Mouse (Mus musculus): ENCODE measurements around the gene Pde1a. TPM values are rescaled to one million over a fixed set of nuclear protein-coding genes. Genes with fewer than 3 reads are reported as not detected.

Pde1a gene
- polyA plus RNA-seq, 1 experiment = not detected

GRCm38 (mm10) chr2:79922356-79922755, 206.9 kb downstream of the Pde1a start:
- TF ChIP-seq GATA1 (IDR thresholded peaks at IDR 0.05; ENCODE audit: low read length) = no peak

GRCm38 (mm10) chr2:79921375-79921774, 207.9 kb downstream of the Pde1a start:
- no peak for TF ChIP-seq GATA1 (IDR thresholded peaks at IDR 0.05; ENCODE audit: low read length)

- no peak for TF ChIP-seq GATA1 (IDR thresholded peaks at IDR 0.05; ENCODE audit: low read length)
These were observed 208.8 kb downstream of the Pde1a start for GRCm38 (mm10) chr2:79920438-79920837.

GRCm38 (mm10) chr2:79901841-79902510, 227.3 kb downstream of the Pde1a start:
- no peak for TF ChIP-seq GATA1 (IDR thresholded peaks at IDR 0.05; ENCODE audit: low read length)

GRCm38 (mm10) chr2:79898522-79898921, 230.7 kb downstream of the Pde1a start:
- TF ChIP-seq GATA1 (IDR thresholded peaks at IDR 0.05; ENCODE audit: low read length) = no peak

- no peak for TF ChIP-seq GATA1 (IDR thresholded peaks at IDR 0.05; ENCODE audit: low read length)
These were observed 236.4 kb downstream of the Pde1a start for GRCm38 (mm10) chr2:79892829-79893228.

- TF ChIP-seq GATA1 (IDR thresholded peaks at IDR 0.05; ENCODE audit: low read length) = no peak
These were observed 237.3 kb downstream of the Pde1a start for GRCm38 (mm10) chr2:79891760-79892570.

GRCm38 (mm10) chr2:79890726-79891125, 238.5 kb downstream of the Pde1a start:
- TF ChIP-seq GATA1 (IDR thresholded peaks at IDR 0.05; ENCODE audit: low read length) = no peak

GRCm38 (mm10) chr2:79883631-79884350, 245.5 kb downstream of the Pde1a start:
- no peak for TF ChIP-seq GATA1 (IDR thresholded peaks at IDR 0.05; ENCODE audit: low read length)

- TF ChIP-seq GATA1 (IDR thresholded peaks at IDR 0.05; ENCODE audit: low read length) = no peak
These were observed 246.0 kb downstream of the Pde1a start for GRCm38 (mm10) chr2:79883210-79883609.

- no peak for TF ChIP-seq GATA1 (IDR thresholded peaks at IDR 0.05; ENCODE audit: low read length)
These were observed 263.8 kb downstream of the Pde1a start for GRCm38 (mm10) chr2:79865275-79865999.

GRCm38 (mm10) chr2:79856874-79857273, 272.4 kb downstream of the Pde1a start:
- no peak for TF ChIP-seq GATA1 (IDR thresholded peaks at IDR 0.05; ENCODE audit: low read length)

GRCm38 (mm10) chr2:79839513-79839912, 289.7 kb downstream of the Pde1a start:
- no peak for TF ChIP-seq GATA1 (IDR thresholded peaks at IDR 0.05; ENCODE audit: low read length)

- TF ChIP-seq GATA1 (IDR thresholded peaks at IDR 0.05; ENCODE audit: low read length) = no peak
These were observed 290.2 kb downstream of the Pde1a start for GRCm38 (mm10) chr2:79839090-79839489.

GRCm38 (mm10) chr2:79825853-79826252, 303.4 kb downstream of the Pde1a start:
- TF ChIP-seq GATA1 (IDR thresholded peaks at IDR 0.05; ENCODE audit: low read length) = no peak
